Mouse (Mus musculus) cerebellum, adult 18-20 months (tissue): Measurements from ENCODE around the gene Mlycd.

Source experiments
- DNase-seq, 2 experiments: peaks; one replicate each; pipeline ENCODE4 v3.0.0; 2021

Gene Mlycd

DNA sequence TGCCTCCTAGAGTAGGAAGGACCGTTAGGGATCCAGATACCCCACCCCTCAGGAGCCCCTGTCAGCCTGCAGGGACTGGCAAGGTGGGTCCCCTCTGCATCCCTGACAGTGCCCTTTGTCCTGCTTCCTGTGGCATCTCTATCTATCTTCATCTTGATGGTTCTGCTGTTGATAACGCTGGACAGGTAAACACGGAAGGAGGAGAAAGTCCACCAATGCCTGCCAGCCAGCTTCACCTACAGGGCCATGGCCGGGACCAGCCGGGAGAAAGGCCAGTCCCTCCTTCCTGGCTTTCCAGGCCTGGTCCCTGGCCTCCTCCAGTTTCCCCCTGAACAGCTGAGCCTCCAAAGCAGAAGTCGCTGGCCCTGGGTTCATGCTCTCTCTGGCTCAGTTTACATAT lies 39.9 kb downstream of the Mlycd start:
- DNase-seq, result no peak

DNA sequence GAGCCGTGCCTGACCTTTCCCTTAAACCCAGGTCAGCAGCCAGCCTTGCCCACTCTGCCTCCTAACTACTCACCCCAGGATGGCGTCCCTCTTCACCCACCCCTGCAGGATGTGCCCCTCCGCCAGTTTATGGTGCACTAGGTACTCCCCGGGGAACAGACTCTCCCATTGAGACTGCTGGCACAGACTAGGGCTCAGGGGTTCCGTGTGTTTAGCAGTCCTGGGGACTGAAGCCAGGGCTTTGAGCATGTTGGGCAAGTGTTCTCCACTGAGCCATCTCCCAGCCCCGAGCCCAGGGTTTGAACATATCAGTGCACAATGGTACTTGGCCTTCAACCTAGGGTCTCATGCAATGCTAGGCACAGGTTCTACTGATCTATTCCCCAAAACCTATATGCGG lies 40.8 kb downstream of the Mlycd start:
- DNase-seq, result no peak

DNA sequence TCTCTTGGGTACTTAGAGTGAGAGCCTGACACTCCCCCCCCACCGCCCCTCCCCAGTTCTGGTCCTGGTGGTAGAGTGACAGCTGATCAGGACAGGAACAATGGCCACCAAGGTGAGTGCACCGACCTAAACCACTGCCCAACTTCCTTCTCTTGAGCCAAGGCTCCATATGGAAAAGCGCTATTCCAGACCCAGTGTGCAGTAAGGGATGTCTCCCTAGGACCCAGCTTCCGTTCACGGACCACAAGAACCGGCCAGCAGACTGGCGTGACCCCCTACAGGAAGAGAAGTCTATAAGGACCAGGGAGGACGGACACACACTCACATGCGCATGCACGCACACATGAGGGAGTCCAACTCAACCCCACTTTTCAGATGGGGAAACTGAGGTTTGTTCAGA lies 41.7 kb downstream of the Mlycd start:
- DNase-seq, result no peak

DNA sequence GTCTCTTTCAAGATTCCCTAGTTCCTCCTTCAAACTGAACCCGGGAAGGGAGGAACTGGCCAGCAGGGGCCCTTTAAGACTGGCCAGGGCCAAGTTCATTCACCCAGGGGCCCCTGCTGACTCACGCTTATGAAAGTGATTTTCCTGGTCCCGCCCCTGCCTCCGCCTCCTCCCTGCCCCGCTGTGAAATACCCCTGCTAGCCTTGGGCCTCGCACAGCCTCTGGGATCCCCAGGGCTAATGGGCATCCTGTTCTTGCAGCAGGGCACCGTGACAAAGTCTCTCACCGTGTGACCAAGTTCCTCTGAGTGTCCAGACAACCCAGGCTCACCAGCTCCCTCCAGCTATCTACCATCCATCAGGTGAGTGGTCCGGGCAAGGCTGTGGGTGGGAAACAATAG lies 42.3 kb downstream of the Mlycd start:
- no peak for DNase-seq

DNA sequence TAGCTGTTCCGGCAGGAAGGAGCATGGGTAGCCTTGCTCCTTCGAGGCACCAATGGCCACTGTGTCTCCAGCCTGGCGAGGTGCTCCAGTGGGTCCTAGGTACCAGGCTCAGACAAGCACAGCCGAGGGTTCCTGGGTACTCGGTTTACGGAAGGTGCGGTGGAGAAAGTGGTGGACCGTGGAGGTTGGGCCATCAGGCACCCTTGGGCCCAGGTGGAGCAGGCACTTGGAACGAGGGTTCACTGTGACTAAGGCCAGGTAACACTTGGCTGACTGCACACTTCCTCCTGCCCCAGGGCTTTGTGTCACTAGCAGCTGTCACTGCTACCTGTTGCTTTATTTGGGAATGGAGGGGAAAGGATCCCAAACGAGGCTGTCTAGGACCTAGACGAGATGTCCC lies 42.8 kb downstream of the Mlycd start:
- peak in 1 of 2 experiments; percentile 26 for DNase-seq

DNA sequence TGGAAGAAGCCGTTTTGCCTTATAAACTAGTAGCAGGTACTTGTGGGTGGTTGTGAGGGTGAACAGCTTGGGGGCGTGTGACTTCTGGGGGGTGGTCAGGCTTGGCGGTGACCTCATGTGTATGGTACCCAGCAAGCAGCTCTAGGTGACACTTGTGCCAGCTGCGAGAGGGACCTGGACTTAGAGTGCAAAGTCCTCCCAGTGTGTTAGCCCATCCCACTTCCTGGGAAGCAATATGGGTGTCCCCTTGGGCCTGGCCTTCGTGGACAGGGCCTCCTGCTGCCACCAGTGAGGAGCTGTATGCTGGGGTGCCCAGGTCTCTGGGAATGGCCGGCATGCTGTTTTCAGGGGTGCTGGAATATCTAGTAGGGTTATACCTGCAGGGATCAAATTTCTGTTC lies 44.2 kb downstream of the Mlycd start:
- DNase-seq, result no peak

DNA sequence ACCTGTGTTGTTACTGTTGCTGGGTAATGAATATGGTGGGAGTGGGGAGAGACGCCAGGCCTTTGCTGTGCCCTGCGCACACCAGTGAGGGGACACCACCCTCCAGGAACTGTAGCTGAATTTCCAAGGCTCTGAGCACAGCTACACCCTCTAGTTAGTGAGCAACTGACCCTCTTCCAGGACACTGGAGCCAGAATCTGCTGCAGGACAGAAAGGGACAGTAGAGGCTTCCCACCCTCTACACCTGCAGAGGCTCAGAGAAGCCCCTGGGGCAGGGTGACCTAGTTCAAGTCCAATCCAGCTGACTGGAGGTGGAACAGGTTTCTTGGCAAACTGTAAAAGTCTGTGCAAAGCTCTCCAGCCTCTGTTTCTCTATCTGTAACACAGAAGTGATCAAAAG lies 44.7 kb downstream of the Mlycd start:
- no peak for DNase-seq

DNA sequence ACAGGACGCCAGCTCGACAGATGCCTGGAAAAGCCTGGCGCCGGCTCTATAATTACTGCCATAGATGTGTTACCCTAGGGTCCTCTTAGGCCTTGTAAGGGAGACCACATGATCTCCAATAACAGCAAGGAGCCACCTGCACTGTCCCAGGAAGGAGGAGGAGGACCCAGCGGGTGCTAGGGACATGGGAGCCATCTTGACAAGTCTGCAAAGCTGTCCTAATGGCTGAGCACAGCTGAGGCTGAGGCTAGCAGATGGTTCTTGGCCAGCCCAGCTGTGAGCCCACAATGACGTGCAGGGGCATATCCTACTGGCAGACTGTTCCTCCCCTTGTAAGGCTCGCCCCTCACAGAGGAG lies 45.2 kb downstream of the Mlycd start:
- no peak for DNase-seq

DNA sequence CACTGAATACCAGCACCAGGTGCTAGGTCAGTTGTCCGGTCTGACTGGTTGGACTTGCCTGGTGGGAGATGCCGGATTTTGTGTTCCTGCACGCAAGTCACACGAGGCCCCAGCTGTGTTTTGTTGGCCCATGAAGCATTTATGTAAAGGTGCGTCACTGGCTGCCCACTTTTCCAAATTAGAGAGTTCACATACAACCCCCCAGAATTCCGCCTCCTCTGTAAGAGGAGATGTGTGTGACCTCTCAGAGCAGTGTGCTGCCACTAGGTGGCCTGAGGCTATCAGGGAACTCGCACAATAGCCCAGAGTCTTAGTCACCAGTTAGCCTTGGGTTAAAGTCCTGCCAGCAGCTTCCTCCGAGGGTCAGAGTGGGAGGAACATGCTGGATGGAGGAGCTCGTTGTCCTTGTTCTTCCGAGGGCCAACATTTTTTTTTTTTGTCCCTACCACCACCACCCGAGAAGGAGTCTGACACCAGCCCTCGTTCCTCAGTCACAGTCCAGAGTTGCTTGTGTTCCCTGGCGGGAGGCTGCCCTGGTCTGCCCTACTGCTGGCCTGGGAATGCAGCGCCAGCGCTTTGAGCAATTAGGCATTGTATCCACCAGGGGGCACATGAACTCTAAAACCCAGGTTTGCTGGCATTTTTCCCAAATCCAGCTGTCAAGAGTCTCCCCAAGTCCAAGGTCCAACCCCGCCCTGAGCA lies 45.7 kb downstream of the Mlycd start:
- peak; percentile 35 to 59 for DNase-seq

DNA sequence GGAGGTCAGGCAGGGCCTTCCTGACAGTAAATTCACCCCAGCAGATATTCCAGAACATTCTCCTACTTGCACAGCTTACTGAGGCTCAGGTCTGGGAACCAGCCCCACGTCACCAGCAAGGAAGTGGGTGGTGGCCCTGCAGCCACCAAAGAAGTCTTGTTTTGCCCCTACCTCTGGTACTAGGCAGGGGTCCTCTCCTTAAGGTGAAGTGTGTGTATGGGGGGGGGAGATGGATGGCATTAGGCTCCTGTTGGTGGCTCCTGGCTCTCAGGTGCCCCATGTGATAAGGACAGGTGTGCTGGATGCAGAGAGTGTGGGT lies 46.2 kb downstream of the Mlycd start:
- no peak for DNase-seq

DNA sequence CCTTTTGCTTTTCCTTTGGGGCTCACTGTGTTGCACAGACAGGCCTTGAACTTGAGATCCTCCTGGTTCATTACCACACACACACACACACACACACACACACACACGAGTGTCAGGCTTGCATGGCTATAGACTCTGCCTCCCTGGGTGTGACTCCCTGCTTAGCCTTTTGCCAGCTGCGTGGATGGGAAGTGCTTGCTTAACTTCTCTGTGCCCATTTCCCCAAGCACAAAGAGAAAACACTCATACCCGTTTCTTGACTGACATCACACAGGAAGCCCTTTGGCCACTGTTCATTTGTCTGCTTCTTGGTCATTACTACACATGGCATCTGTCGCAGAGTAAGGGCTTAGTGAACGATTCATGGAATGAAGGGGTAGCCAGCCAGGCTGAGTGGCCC lies 47.3 kb downstream of the Mlycd start:
- DNase-seq, result no peak

DNA sequence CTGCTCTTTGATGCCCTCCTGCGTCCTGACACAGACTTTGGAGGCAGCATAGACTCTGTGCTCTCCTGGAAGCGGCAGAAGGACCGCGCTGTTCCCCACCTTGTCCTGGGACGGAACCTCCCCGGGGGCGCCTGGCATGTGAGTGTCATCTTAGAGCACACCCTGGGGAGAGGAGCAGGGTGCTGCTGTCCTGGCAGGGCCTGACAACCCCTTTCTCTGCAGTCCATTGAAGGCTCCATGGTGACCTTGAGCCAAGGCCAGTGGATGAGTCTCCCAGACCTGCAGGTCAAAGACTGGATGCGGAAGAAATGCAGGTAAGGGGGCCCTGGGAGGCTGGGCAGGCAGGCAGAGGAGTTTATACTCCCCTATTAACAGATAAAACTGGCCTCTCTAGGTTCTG lies 48.3 kb downstream of the Mlycd start:
- DNase-seq, result no peak

DNA sequence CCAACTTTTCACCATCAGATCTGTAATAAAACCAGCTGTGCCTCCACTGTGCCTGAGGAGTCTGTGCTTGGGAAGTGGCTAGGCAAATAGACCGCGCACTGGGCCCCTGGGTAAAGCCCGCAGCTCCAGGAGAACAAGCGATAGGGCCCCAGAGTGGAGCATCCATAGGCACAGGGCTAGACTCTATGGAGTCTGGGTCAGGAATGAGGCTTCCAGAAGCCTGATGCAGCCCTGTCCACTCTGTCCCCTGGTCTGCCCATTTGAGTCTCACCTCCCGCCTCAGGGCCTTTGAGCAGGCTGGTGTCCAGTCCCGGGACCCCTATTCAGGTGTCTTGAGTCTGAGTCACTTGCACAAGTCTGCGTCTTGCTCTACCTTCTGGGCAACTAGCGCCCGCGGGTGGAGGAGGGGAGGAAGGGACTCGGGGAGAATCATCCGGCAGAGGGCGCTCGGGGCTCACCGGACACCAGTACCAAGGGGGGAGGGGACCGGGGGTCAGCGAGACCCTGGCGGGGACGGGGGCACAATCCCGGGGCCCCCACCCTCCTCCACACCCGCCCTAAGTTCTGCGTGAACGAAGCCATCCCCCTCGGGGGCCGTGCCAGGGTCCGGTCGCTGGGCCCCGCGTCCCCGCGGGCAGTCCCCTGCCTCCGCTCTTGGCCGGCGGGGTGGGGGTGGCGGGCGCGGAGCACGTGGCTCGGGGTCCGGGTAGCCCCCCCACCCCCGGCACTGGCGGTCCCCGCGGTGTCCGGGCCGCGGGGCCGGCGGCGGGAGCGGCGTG lies 51.7 kb downstream of the Mlycd start, which contains the start of gene Necab2:
TSS of gene Necab2 (plus strand) at position 509 of the 779 bp plus-strand sequence.
- peak; percentile 63 to 81 for DNase-seq

DNA sequence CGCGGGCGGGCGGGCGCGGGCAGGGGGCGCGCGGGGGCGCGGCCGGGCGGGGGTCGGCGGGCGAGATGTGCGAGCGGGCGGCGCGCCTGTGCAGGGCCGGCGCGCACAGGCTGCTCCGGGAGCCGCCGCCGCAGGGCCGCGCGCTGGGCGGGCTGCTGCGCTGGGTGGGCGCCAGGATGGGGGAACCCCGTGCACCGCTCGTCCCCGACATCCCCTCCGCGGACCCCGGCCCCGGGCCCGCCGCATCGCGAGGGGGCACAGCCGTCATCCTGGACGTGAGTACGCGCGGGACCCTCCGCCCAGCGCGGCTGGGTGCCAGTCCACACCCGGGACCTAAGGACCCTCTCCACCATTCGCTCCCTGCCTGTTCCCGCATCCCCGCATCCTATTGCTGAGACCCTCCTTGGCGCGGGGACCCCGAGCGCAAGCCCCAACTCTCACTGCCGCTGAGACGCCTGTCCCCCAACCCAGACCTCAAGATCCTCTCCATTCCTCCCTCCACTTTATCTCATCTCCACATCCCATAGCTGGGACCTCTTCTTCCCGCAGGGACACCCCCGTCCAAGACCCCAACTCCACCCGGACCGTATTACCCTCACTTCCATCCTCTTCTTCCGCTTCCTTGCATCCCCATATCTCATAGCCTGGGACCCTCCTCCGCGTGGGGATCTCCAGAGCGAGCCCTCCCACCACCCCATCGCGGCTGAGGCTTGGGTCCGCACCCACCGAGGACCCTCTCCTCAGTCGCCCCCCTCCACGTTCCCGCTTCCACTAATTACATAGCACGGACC lies 52.5 kb downstream of the Mlycd start:
- DNase-seq, result no peak

DNA sequence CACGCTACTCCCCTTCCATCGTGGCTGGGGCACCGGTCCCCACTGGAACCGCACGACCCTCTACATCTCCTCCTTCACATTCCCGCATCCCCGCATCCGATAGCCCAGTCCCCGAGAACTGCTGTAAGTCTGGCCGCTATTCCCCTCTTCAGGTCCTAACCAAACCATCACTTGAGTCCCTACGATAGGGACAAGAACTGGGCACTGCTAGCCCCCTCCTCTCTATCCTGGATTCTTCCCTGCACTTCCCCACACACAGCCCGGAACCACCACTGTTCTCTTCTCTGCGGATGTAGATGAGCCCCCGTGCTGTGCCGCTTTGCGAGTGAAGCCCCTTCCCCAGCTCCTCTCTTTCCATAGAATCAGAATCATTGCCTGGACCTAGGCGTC lies 53.1 kb downstream of the Mlycd start:
- no peak for DNase-seq

DNA sequence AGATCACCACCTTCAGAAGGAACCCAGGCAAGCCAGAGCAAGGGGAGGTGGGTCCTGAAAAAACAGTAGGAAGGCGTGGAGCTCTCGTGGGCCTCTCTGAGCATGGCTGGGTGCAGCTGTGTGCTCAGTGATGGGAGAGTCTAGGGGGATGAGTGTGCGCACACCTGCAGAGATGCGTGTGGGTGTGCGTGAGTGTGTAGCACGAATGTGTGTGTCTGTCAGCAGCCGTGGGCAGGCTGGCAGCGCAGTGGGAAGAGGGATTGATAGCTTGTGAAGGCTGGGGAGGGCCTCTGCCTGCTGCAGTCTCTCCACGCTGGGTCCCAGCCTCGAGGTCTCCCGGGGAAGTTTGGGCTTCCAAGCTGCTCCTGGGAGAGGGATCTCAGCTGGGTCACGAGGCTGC lies 54.9 kb downstream of the Mlycd start:
- no peak for DNase-seq

DNA sequence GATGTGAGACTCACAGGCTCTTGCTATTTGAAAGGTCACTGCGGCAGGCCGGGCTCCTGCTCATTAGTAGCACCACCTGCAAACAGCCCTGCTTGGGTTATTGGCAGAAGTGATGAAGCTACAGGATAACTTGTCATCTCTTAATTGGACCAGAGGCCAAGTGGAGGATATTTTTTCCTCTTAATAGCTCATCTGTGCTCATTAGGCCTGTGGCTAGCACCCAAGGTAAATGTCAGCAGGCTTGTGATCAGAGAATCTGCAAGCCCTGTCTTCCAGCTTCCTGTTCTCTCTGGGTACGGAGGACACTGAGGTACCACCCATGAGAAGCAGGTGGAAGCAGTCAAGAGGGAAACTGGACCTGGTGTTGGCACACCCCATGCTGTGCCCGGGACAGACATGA lies 56.5 kb downstream of the Mlycd start:
- DNase-seq, result no peak

DNA sequence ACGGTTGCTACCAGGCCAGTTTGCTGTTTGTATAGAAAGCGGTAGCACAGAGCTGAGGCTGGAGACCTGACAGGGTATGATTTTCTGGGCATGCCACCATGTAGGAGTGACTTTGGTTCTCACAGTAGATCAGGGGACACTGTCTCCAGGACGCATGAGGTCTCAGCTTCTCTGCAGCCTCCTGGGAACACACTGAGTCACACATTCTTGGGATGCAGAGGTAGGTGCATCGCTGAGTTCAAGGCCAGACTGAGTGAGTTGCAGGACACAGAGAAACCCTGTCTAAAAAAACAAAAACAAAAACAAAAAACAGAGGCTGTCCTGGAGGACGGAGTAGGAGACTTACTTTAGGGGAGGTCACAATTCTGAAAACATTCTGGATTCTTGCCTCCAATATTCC lies 58.2 kb downstream of the Mlycd start:
- DNase-seq, result no peak

DNA sequence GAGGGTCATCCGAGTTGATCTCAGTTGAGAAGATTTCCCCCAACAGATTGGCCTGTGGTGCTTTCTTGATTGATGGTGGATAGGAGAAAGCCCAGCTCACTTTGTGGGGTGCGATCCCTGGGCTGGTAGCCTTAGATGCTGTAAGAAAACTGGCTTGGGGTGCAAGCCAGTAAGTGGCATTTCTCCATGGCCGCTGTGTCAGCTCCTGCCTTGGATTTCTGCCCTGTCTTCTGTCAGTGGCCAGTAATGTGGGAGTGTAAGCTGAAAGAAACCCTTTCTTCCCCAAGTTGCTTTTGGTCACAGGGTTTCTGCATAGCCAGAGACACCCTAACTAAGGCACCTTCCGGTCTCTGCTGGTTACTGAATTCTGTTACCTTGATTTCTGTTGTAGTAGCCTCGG lies 61.4 kb downstream of the Mlycd start:
- DNase-seq, result no peak

DNA sequence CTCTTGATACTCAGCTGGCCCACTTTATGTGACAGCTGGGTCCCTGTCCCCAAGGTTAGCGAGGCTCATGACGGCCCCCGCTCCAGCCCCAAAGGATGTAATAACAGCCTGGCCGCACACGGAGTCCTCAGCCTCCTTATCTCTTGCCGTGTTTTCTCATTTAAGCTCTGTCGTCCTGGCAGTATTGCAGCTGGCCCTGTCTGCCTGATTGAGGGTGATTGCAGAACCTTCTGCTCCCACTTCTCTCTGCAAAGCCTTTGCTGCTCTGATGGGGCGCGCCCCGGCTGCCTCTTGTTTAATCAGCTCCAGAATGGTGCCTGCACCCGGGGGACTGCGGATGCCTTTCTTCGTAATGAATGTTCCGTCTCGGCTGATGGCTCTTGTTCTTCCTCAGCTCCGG lies 65.0 kb downstream of the Mlycd start:
- no peak for DNase-seq
